Mouse (Mus musculus): ENCODE measurements around the gene Rrp12. TPM values are rescaled to one million over a fixed set of nuclear protein-coding genes. Genes with fewer than 3 reads are reported as not detected.
"Not testable (repeated sequence)": the region's sequence is repeated elsewhere in the genome, so short reads cannot be mapped to it uniquely, and the experiment has no call there.

Rrp12 gene
- polyA plus RNA-seq, 1 experiment from 2014 or later = 4.7 TPM

GRCm38 (mm10) chr19:41857086-41857762 is 38.7 kb downstream of the Rrp12 start:
- Histone ChIP-seq H3K4me2 (replicated peaks; ENCODE audit: low read depth) (peak overlapping the region; percentile 37), H3K4me1 (replicated peaks; ENCODE audit: control insufficient read depth, insufficient read depth, low read length) (no peaks in the 10 kb centered on the region), H3K9me3 (ENCODE audit: control insufficient read depth) (no peaks in the 10 kb centered on the region), H3K9ac (ENCODE audit: low read depth, low read length) (no peak overlapping the region), H3K36me3 (ENCODE audit: control insufficient read depth, insufficient read depth) (no peaks in the 10 kb centered on the region), H3K27ac (ENCODE audit: low read depth, low read length) (peak overlapping the region; percentile 73), H3K4me3 (ENCODE audit: low read depth, low read length) (no peak overlapping the region), H3K27me3 (replicated peaks; ENCODE audit: control insufficient read depth, insufficient read depth, low read length) (no peaks in the 10 kb centered on the region)
- peak; percentile 81 for ATAC-seq
- TF ChIP-seq CTCF (IDR thresholded peaks at IDR 0.05; ENCODE audit: low read depth) = no peak
- WGBS = 30% methylated on average over 5 of the region's 5 CpGs

GRCm38 (mm10) chr19:41852423-41852822 is 43.5 kb downstream of the Rrp12 start:
- 84% methylated on average over 4 of the region's 4 CpGs for WGBS
- Histone ChIP-seq H3K9ac (ENCODE audit: low read depth, low read length) (no peak overlapping the region), H3K4me3 (ENCODE audit: low read depth, low read length) (no peak overlapping the region), H3K27me3 (replicated peaks; ENCODE audit: control insufficient read depth, insufficient read depth, low read length) (no peaks in the 10 kb centered on the region), H3K36me3 (ENCODE audit: control insufficient read depth, insufficient read depth) (no peaks in the 10 kb centered on the region), H3K27ac (ENCODE audit: low read depth, low read length) (no peak overlapping the region), H3K4me1 (replicated peaks; ENCODE audit: control insufficient read depth, insufficient read depth, low read length) (no peaks in the 10 kb centered on the region), H3K9me3 (ENCODE audit: control insufficient read depth) (no peaks in the 10 kb centered on the region), H3K4me2 (replicated peaks; ENCODE audit: low read depth) (no peak overlapping the region)
- ATAC-seq = no peak
- no peak for TF ChIP-seq CTCF (IDR thresholded peaks at IDR 0.05; ENCODE audit: low read depth)

GRCm38 (mm10) chr19:41850719-41851543 is 45.0 kb downstream of the Rrp12 start:
- 0 out of 2 replicates have a peak, but pooled peaks cover 5% of the 10 kb centered on the region for H3K4me1 ChIP-seq (replicated peaks; ENCODE audit: control insufficient read depth, insufficient read depth, low read length)
- no peak overlapping the region for H3K4me3 ChIP-seq (ENCODE audit: low read depth, low read length)
- WGBS = 46% methylated on average over 14 of the region's 14 CpGs
- no peaks in the 10 kb centered on the region for H3K36me3 ChIP-seq (ENCODE audit: control insufficient read depth, insufficient read depth)
- H3K27ac ChIP-seq (ENCODE audit: low read depth, low read length) = no peak overlapping the region
- H3K9me3 ChIP-seq (ENCODE audit: control insufficient read depth) = no peaks in the 10 kb centered on the region
- no peak for ATAC-seq
- TF ChIP-seq CTCF (IDR thresholded peaks at IDR 0.05; ENCODE audit: low read depth) = no peak
- H3K27me3 ChIP-seq (replicated peaks; ENCODE audit: control insufficient read depth, insufficient read depth, low read length) = no peaks in the 10 kb centered on the region
- H3K9ac ChIP-seq (ENCODE audit: low read depth, low read length) = no peak overlapping the region
- H3K4me2 ChIP-seq (replicated peaks; ENCODE audit: low read depth) = no peak overlapping the region

GRCm38 (mm10) chr19:41850021-41850718 is 45.8 kb downstream of the Rrp12 start:
- H3K4me1 ChIP-seq (replicated peaks; ENCODE audit: control insufficient read depth, insufficient read depth, low read length) = 0 out of 2 replicates have a peak, but pooled peaks cover 5% of the 10 kb centered on the region
- TF ChIP-seq CTCF (IDR thresholded peaks at IDR 0.05; ENCODE audit: low read depth) = no peak
- no peaks in the 10 kb centered on the region for H3K36me3 ChIP-seq (ENCODE audit: control insufficient read depth, insufficient read depth)
- no peak for ATAC-seq
- H3K9me3 ChIP-seq (ENCODE audit: control insufficient read depth) = no peaks in the 10 kb centered on the region
- no peak overlapping the region for H3K4me2 ChIP-seq (replicated peaks; ENCODE audit: low read depth)
- no peaks in the 10 kb centered on the region for H3K27me3 ChIP-seq (replicated peaks; ENCODE audit: control insufficient read depth, insufficient read depth, low read length)
- WGBS = 53% methylated on average over 6 of the region's 6 CpGs
- no peak overlapping the region for H3K4me3 ChIP-seq (ENCODE audit: low read depth, low read length)
- no peak overlapping the region for H3K9ac ChIP-seq (ENCODE audit: low read depth, low read length)
- H3K27ac ChIP-seq (ENCODE audit: low read depth, low read length) = no peak overlapping the region

GRCm38 (mm10) chr19:41847992-41848851 is 47.8 kb downstream of the Rrp12 start, which contains the start of gene Frat2:
Frat2 (minus strand) TSS chr19:41848132.
- no peaks in the 10 kb centered on the region for H3K36me3 ChIP-seq (ENCODE audit: control insufficient read depth, insufficient read depth)
- H3K27me3 ChIP-seq (replicated peaks; ENCODE audit: control insufficient read depth, insufficient read depth, low read length) = no peaks in the 10 kb centered on the region
- peak within 1 kb of the TSS; percentile 81 for H3K9ac ChIP-seq (ENCODE audit: low read depth, low read length)
- TF ChIP-seq CTCF (IDR thresholded peaks at IDR 0.05; ENCODE audit: low read depth) = no peak
- H3K27ac ChIP-seq (ENCODE audit: low read depth, low read length) = peak within 1 kb of the TSS; percentile 87
- 0 out of 2 replicates have a peak, but pooled peaks cover 5% of the 10 kb centered on the region for H3K4me1 ChIP-seq (replicated peaks; ENCODE audit: control insufficient read depth, insufficient read depth, low read length)
- H3K4me2 ChIP-seq (replicated peaks; ENCODE audit: low read depth) = peak within 1 kb of the TSS; percentile 97
- WGBS = under 1% methylated on average over 68 of the region's 72 CpGs
- ATAC-seq = peak; percentile 92
- peak within 1 kb of the TSS; percentile 74 for H3K4me3 ChIP-seq (ENCODE audit: low read depth, low read length)
- no peaks in the 10 kb centered on the region for H3K9me3 ChIP-seq (ENCODE audit: control insufficient read depth)

GRCm38 (mm10) chr19:41847614-41847991 is 48.4 kb downstream of the Rrp12 start:
- peak; percentile 58 for ATAC-seq
- H3K36me3 ChIP-seq (ENCODE audit: control insufficient read depth, insufficient read depth); H3K27me3 ChIP-seq (replicated peaks; ENCODE audit: control insufficient read depth, insufficient read depth, low read length); H3K4me1 ChIP-seq (replicated peaks; ENCODE audit: control insufficient read depth, insufficient read depth, low read length); H3K9me3 ChIP-seq (ENCODE audit: control insufficient read depth): not testable (repeated sequence)
- under 1% methylated on average over 48 of the region's 53 CpGs for WGBS
- peak overlapping the region; percentile 74 for H3K4me3 ChIP-seq (ENCODE audit: low read depth, low read length)
- H3K4me2 ChIP-seq (replicated peaks; ENCODE audit: low read depth) = peak overlapping the region; percentile 97
- peak overlapping the region; percentile 81 for H3K9ac ChIP-seq (ENCODE audit: low read depth, low read length)
- peak overlapping the region; percentile 87 for H3K27ac ChIP-seq (ENCODE audit: low read depth, low read length)

Data from intestine, postnatal 0 days (tissue).